Mouse (Mus musculus) embryonic fibroblast, embryonic 13.5 days (primary cell): ENCODE data around the gene 1700015F17Rik.

Source experiments
- CTCF ChIP-seq: IDR thresholded peaks from 2 replicates; pipeline ENCODE4 v1.5.1; 2011; ENCODE audit warnings: mild to moderate bottlenecking, control low read depth, low read length, moderate library complexity, borderline replicate concordance; ENCODE audit not compliant: insufficient read depth
- POLR2A ChIP-seq: IDR thresholded peaks from 2 replicates; pipeline ENCODE4 v1.6.1; 2011; ENCODE audit warnings: low read depth, mild to moderate bottlenecking, control low read depth, low read length, moderate library complexity

DNA sequence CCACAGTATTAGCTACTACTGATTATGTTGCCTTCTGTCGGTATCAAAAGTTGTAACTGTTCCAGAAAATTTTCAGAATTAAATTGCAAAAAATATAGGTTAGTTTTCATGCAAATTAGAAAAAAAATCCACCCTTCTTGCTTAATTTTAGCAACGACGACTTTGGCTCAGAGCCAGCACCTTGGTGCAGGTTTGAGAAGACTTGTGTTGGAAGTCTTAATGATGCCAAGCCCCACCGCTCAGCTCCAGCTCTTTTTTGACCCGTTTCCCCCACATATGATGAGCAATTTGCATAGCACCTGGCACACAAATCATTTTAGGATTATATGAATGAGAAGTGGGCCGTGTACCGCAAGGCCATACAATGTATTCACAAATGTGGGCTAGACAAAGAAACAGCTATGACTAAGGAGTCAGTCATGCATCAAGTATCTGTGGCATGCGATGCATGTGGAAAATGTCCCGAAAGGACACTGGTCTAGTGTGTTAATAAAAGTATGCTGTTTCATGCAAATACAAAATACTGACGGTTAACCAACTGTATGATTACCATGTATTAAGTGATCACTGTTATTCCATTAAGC is 31.5 kb upstream of the 1700015F17Rik start:
- TF ChIP-seq CTCF = no peak
- no peak for TF ChIP-seq POLR2A
